Mouse (Mus musculus) brain, embryonic 14.5 days (tissue): ENCODE results near the gene Fbrsl1.

Experiments used
- CTCF ChIP-seq: fragments of 200-500 bp; IDR thresholded peaks from 2 replicates; pipeline ENCODE4 v1.5.1; 2012; ENCODE audit warnings: inconsistent platforms, mild to moderate bottlenecking, moderate library complexity, borderline replicate concordance; ENCODE audit not compliant: insufficient read depth, insufficient read length; ENCODE audit errors: extremely low read depth
- POLR2A ChIP-seq: fragments of 200-500 bp; IDR thresholded peaks from 2 replicates; pipeline ENCODE4 v1.6.1; 2012; ENCODE audit warnings: mild to moderate bottlenecking, inconsistent platforms, borderline replicate concordance; ENCODE audit not compliant: poor library complexity, insufficient read depth, insufficient read length, severe bottlenecking; ENCODE audit errors: extremely low read depth

DNA sequence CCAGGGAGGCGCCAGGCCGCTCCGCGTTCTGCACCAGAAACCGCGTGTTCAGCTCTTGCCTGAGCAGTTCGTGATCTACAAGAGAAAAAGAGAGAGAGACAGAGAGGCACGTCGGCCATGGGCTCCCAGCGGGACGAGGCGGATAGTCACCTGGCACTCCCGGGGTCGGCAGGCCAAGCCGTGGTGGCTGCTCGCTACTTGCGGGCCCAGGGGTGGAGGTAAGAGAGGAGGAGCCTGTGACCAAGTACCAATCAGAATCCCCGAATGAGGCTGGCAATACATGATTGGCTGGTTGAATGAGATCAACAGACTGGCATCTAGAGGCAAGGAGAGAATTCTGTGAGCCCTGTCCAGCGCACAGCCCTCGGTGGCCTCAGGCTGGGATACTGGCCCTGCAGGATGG lies 70.1 kb downstream of the Fbrsl1 start:
- no peak for TF ChIP-seq CTCF
- TF ChIP-seq POLR2A: no peak
